Mouse (Mus musculus): ENCODE results near the gene Prss37.

Prss37 gene

DNA sequence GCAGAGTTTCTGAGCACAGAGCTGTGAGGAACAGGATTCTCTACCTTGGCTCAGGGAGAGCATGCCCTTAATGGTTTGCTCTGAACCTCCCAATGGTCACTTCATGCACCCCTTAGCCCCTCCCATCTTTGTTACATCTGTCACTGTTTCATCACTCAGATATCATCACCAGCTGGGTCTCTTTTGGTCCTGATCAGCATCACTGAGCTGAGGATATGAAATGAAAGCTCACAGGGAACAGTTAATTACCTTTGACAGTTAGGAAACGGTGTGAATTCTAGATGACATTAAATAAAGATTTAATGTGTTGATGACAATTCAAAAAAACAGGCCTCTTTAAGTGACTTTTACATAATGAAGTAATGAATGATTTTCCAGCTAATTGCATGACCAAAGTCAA, at the start of gene Prss37:
Gene Prss37 (minus strand): TSS at position 101 of the 400 bp plus-strand sequence.
- DNase-seq = no peak

DNA sequence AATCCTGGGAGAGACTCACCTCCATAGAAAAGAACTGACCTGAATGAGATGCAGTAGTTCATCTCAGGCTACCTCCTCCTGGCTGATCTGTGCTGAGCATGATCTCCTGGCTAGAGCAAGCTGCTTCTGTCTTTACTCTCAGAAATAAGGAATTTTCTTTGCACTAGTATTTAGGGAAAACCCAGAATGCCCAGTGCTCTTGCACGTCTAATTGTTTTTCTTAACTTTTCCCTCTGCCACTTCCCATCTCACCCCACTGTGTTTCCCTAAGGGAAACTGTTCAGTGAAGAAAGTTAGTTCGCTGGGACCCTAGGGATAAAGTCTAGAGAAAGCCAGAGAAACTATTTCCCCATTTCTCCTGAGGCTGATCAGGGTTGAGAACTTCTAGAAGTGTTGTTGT, 35.6 kb upstream of the Prss37 start, which contains the start of gene Olfr461:
Gene Olfr461 (minus strand): TSS at position 101 of the 400 bp plus-strand sequence.
- DNase-seq = no peak

DNA sequence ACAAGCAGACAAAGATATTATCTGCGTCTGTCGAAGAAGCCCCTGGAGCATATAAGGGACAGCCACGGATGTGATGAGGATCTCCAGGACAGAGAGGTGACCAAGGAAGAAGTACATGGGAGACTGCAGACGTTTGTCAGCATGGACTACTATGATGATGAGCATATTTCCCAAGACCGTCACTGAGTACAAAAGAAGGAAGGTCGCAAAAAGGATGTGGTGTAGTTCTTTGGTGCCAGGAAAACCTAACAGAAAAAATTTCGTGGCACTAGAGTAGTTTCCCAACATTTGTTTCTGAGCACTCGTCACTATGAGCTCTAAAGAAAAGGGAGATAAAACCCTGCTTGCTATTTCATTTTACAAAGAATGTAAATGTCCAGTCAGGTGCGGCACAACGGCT, 25.4 kb upstream of the Prss37 start:
- DNase-seq = no peak

DNA sequence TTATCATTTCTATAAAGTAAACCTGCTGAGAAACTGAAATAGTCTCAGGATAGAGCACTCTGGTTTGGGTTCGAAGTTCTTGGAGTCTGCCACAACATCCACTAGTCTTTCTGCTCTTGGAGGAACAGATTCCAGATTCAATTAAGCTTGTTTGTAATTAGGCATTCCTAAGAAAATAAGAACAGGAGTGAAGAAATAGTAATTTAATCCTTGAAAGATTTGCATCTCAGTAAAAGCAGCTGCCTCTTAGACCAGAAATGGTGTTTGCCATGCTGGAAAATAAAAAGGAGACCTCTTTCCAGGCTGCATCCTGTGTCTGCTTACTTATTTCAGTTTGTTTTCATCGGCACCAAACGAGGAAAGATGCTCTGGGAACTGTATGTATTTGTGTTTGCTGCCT, 26.1 kb downstream of the Prss37 start, which contains the start of gene Tas2r108:
Gene Tas2r108 (plus strand): TSS at position 301 of the 400 bp plus-strand sequence.
- no peak for DNase-seq

DNA sequence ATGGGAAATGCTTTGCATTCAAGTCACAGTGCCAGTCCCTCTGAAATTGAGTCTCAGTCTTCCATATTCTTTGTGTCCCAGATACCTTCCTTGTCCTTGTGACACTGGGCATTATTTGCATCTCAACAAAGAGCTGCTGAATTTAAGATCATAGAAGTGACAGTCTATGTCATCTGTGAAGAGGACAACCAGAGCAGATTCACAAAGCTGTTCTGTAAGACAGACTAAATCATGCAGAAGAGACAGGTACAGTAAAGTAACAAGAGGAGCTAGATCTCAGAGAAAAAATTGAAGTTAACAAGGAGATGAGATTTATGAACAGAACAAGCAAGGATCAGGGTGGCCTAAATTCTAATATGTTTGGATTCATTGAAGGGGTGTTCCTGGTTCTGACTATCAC, 28.4 kb downstream of the Prss37 start, which contains the start of gene Tas2r137:
Gene Tas2r137 (plus strand): TSS at position 301 of the 400 bp plus-strand sequence.
- no peak for DNase-seq

DNA sequence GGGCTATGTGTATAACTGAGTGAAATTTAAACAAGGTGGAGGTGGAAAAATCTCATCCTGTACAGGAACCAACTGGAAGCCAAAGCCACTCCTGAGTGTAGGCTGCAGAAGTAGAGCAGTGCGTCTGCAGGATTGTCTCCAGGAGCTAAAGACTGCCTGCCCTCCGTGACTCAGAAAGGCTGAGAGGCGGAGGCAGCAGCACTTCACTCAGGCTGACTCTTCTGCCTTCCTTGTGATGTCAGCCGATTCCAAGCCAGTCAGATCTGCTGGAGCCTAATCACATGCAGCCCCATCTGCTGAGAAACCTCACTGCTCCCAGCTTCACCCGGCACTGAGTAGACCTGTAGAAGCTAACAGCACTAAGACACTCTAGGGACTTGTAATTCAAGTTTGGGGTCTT, 37.0 kb downstream of the Prss37 start:
- no peak for DNase-seq

DNA sequence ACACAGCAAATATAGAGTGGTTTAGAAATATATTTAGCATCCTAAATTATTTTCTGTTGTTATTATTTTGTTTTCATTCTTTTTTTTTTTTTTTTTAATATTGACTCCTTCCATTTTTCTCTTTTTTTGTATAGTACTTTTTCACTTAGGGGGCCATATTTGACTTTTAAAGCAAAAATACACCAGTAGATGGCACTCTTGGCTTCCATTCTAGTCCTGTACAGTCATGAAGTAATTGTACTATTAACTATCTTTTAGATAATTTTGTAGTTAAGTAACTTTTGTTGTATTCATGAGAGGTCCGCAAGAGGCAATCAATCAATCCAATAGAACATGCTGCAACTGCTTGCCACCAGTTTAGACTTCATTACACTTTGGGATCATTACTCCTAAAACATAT, 39.6 kb downstream of the Prss37 start:
- no peak for DNase-seq

DNA sequence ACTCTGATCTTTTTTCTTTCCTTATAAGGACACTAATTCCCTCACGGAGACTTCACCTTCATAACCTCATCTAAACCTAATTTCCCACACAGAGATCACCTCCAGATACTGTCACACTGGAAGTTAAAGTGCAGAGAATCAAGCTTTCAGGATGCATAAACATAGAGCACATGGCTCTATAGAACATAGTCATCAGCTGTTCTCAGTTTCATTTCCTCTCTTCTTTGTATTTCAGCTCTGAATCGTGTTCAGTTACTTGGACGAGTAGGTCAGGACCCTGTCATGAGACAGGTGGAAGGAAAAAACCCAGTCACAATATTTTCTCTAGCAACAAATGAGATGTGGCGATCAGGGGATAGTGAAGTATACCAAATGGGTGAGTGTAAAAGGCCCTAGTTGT, 43.2 kb downstream of the Prss37 start:
- no peak for DNase-seq

DNA sequence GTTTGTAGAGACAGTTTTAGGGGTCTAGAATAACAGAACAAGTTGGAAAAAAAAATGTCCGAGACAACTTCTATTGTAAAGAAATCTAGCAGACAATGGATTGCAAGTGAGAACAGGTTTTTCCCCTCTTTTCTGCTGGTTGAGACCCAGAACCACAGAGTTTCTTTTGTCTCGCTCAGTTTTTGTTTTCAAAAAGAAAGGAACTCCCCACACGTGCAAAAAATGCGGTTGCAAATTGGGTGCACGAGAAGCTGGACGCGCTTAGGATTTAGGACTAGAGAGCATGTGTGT, 47.6 kb downstream of the Prss37 start:
- DNase-seq = no peak

DNA sequence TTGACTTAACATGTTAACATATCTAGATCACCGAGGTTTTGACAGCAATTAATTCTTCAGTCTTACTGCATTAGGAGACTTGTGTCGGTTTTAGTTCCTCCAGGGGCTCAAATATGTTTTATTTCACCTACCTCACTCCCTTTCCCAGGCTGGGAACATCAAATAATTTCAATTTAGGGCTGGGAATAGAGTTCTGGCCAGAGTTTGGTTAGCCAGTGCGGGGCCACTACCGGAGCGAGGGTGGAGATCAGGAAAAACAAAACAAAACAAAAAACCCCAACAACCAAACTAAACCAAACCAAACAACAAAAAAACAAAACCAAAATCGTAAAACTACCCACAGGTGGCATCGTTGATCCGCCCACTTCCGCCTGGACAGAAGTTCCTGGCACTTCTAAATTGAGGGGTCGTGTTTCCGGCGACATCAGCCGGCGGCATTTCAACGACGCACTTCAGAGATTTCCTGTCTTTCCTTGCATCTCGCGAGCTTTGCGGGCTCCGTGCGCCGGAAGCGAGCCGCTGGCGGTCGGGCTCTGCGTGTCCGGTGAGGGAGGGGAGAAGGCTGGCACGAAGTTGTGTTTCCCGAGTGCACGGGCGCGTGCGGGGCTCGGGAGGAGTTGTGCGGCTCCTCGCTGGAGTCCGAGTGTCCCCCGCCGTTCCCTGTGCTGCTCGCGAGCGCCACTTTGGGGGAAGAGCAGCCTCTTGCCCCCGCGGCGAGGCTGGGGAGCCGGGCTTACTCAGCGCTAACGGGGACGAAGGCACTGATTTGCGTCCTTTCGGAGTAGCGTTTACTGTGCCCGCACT, 48.2 kb downstream of the Prss37 start, which contains the start of gene Ssbp1:
Gene Ssbp1 (plus strand): TSS at position 437 of the 804 bp plus-strand sequence.
- peak; percentile 93 for DNase-seq

DNA sequence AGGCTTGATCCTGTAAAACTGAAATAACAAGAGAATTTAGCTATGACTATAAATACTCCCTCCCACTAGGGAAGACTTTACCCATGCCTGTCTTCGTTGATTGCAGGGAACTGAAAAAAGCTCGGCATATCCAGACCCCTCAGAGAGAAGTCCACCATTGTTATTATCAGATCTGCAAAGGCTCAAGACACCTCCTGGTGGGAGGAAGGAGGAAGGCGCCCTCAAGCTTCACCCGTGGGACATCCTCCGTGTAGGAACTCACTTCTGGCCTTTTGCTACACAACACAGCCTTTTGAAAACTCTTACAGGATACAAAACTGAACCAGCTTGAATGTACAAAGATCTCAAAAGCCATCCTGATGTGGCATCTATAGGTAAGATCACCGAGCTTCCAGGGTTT, 53.6 kb downstream of the Prss37 start:
- peak; percentile 45 for DNase-seq

Data from thymus, postnatal 4 days (tissue).